Mouse (Mus musculus) embryonic stem cell, embryonic (primary cell): ENCODE results near the gene Cldn13.

ENCODE experiments used
- CTCF ChIA-PET, 4 experiments: fragments of 300-600 bp in 2 of 4; fragments of 350-600 bp in 2 of 4; sonication (Branson Sonifier 250); formaldehyde crosslinking; loops; one replicate each; lab custom pipeline; 2022; ENCODE audit warnings: inconsistent platforms in 2 of 4; lab: Charles Lee
- POLR2A ChIA-PET, 4 experiments: fragments of 300-600 bp in 2 of 4; fragments of 350-600 bp in 2 of 4; sonication (Branson Sonifier 250); formaldehyde crosslinking; loops; one replicate each; lab custom pipeline; 2022; ENCODE audit warnings: antibody characterized with exemption in 4 of 4, inconsistent platforms in 1 of 4; lab: Charles Lee

Gene Cldn13

DNA sequence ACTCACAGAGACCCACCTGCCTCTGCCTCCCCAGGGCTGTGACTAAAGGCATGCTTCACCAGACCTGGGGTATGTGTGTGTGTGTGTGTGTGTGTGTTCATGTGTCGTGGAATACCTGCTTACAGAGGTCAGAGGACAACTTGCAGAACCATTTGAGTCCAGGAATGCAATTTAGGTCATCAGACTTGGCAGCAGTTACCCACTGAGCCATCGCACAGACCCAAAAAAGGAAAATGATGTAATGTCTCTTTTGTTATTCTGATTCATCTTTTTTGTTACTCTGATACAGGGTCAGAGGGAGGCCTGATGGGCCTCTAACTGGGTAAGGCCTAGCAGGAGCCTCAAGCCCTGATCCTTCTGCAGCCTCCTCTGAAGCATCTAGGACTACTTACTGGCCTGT lies 27.4 kb upstream of the Cldn13 start:
- ChIA-PET CTCF (interaction anchor here in 2 of 4 experiments (0.6 to 1.6 kb wide), 2 partner anchors 23 to 956 kb away, joined by 4 to 10 read pairs; no protein-coding TSS in a partner anchor), POLR2A (interaction anchor here (0.9 to 25.0 kb wide), 20 partner anchors 9 to 360 kb away, joined by 3 to 1092 read pairs (median 13); partner anchors contain the start of genes Mettl27 (in 3 of the 4), Abhd11 (in 2 of the 4) and Cldn3 (in 2 of the 4))

DNA sequence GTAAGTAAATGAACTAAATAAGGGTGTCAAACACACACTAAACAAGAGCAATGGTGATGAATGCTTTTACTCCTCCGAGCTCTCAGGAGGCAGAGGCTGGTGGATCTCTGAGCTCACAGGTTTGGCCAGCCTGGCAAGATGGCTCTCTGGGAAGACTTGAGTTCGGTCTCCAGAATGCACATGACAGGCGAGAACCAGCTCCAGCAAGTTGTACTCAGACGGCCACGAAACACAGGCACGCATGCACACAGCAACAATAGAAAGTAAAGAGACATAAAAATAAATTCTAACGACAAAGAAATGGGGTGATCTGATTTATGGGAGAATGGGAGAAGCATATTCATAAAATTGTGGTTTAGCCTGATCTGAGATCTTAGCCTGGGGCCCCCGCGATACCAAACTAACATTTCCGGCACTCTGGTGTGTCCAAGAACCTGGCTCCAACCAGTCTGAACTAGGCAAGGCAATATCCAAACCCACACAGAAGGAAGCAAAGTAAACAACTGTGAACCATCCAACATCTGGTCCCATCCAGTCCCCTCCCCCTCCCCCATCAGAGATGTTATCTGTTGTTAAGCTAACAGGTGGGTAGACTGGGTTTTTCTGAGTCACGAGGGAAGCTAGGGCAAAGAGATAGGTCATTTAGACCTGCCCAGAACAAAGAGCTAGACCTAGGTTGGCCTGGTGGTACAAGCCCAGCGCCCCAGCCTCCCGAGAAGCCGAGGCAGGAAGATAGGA lies 26.3 kb upstream of the Cldn13 start:
- CTCF ChIA-PET, result interaction anchor here (0.6 to 2.0 kb wide), 15 partner anchors 8 to 1767 kb away, joined by 3 to 11 read pairs (median 4); partner anchors contain the start of genes Mettl27 (in 2 of the 4) and Abhd11 (in 1 of the 4)
- POLR2A ChIA-PET, result interaction anchor here (0.5 to 25.0 kb wide), 54 partner anchors 8 to 1016 kb away, joined by 3 to 1092 read pairs (median 6); partner anchors contain the start of genes Mettl27 (in 4 of the 4), Abhd11 (in 3 of the 4), Cldn3 (in 3 of the 4) and Cldn13 (in 1 of the 4)

DNA sequence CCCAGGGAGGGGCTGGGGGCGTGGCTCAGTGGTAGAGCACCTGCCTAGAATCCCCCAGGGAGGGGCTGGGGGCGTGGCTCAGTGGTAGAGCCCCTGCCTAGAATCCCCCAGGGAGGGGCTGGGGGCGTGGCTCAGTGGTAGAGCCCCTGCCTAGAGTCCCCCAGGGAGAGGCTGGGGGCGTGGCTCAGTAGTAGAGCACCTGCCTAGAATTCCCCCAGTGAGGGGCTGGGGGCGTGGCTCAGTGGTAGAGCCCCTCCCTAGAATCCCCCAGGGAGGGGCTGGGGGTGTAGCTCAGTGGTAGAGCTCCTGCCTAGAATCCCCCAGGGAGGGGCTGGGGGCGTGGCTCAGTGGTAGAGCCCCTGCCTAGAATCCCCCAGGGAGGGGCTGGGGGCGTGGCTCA lies 24.2 kb upstream of the Cldn13 start:
- ChIA-PET CTCF (interaction anchor here in 2 of 4 experiments (0.6 to 1.3 kb wide), 3 partner anchors 26 to 357 kb away, joined by 3 to 6 read pairs (median 5); no protein-coding TSS in a partner anchor), POLR2A (interaction anchor here (0.6 to 25.0 kb wide), 14 partner anchors 6 to 70 kb away, joined by 3 to 1092 read pairs (median 6); partner anchors contain the start of genes Cldn3 (in 2 of the 4), Abhd11 (in 1 of the 4) and Cldn4 (in 1 of the 4))

DNA sequence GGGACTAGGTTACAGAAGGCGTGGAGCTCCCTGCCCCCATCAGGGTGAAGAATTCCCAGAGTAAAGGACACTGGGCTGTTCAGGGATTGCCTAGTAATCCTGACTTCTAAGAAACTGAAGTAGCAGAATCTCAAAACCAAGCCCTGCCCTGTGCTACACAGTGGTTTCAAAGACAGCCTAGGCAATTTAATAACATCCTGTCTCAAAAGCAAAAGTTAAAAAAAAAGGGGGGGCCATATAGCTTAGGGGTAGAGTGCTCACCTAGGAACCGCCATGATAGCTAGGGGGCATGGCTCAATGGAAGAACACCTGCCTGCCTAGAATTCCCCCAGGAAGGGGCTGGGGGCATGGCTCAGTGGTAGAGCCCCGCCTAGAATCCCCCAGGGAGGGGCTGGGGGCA lies 23.7 kb upstream of the Cldn13 start:
- POLR2A ChIA-PET, result interaction anchor here (0.8 to 25.0 kb wide), 11 partner anchors 6 to 416 kb away, joined by 3 to 1092 read pairs (median 20); partner anchors contain the start of genes Abhd11 (in 1 of the 4), Cldn3 (in 1 of the 4) and Cldn4 (in 1 of the 4)
- CTCF ChIA-PET, result interaction anchor here in 3 of 4 experiments (0.6 to 2.9 kb wide), 4 partner anchors 26 to 357 kb away, joined by 3 to 9 read pairs (median 6); partner anchors contain the start of gene Tmem270 (in 1 of the 3)

DNA sequence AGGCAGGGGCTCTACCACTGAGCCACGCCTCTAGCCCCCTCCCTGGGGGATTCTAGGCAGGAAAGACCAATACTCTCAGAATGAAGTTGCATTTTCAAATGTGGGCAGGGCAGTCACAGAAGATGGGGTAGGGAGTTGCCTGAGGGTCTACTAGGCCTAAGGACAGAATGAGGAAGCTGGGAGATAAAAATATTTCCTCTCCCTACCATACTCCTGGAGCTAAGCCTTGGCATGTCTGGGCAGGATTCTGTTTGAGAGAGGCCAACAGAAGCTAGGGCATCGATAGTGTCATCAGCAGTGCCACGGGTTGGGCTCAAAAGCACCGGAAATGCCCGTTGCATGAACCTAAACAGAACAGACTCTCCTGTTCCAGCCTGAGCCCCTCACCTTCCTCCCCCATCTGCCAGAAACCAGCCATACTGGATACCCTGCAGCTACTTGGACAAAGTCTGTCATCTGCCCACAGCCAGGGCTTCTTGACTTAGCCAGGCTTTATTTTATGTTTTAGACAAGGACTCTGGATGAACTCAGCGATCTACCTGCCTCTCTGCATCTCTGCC lies 21.4 kb upstream of the Cldn13 start:
- POLR2A ChIA-PET, result interaction anchor here (0.5 to 25.0 kb wide), 22 partner anchors 8 to 474 kb away, joined by 3 to 1092 read pairs (median 10); partner anchors contain the start of genes Cldn4 (in 3 of the 4), Abhd11 (in 2 of the 4), Cldn3 (in 1 of the 4) and Stx1a (in 1 of the 4)
- CTCF ChIA-PET, result interaction anchor here in 3 of 4 experiments (0.7 to 8.2 kb wide), 8 partner anchors 10 to 98 kb away, joined by 3 to 161 read pairs (median 6); partner anchors contain the start of genes Cldn4 (in 1 of the 3) and Tmem270 (in 1 of the 3)

DNA sequence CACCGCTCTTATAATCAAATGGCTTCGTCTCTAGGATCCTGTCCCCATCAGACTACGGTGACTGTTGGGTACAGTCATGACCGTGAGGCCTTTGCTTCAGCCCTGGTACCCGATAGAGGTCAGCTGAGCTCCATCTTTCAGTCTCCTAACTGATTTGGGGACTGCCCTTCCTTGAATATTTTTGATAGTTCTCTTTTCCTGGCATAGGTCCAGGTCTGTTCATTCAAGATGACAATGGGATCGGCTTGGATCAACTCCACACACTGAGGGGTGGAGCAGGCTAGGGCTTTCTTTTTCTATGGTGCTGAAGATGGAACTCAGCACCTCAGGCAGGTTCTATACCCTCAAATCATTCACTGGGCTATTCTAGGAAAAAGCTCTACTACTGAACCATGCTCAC lies 20.7 kb upstream of the Cldn13 start:
- ChIA-PET POLR2A (interaction anchor here (0.5 to 25.0 kb wide), 21 partner anchors 8 to 473 kb away, joined by 3 to 1092 read pairs (median 11); partner anchors contain the start of genes Cldn4 (in 3 of the 4), Abhd11 (in 2 of the 4), Cldn3 (in 1 of the 4) and Stx1a (in 1 of the 4)), CTCF (interaction anchor here (0.7 to 8.2 kb wide), 8 partner anchors 11 to 99 kb away, joined by 3 to 161 read pairs (median 6); partner anchors contain the start of gene Cldn4 (in 1 of the 4))

DNA sequence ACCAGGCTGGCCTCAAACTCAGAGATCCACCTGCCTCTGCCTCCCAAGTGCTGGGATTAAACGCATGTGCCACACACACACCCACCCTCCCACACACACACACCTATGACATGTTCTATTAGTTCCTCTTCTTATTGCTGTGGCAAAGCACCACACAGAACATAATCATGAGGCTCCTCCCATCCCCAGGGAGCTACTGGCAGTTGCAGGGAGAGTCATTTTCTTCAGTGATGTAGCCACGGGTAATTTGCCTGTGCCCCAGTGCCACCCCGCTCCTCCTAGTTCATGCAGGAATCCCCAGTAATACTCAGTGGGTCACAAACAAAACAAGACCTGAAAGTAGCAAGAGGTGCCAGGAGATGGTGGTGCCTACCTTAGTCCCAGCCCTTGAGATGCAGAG lies 19.3 kb upstream of the Cldn13 start:
- ChIA-PET POLR2A (interaction anchor here in 3 of 4 experiments (1.4 to 25.0 kb wide), 16 partner anchors 7 to 75 kb away, joined by 3 to 1092 read pairs (median 33); partner anchors contain the start of genes Abhd11 (in 3 of the 3), Cldn4 (in 3 of the 3) and Cldn3 (in 1 of the 3)), CTCF (interaction anchor here (0.6 to 8.2 kb wide), 10 partner anchors 27 to 701 kb away, joined by 3 to 161 read pairs (median 34); partner anchors contain the start of gene Tmem270 (in 1 of the 4))

DNA sequence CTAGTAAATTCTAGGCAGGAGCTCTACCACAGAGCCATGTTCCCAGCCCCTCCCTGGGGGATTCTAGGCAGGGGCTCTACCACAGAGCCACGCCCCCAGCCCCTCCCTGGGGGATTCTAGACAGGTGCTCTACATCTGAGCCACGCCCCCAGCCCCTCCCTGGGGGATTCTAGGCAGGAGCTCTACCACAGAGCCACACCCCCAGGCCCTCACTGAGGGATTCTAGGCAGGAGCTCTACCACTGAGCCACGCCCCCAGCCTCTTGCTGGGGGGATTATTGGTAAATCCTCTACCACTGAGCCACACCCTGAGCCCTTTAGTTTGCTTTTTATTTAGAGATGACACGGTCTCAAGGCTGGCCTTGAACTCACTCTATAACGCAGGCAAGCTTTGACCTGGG lies 18.4 kb upstream of the Cldn13 start:
- CTCF ChIA-PET, result interaction anchor here (0.5 to 8.2 kb wide), 31 partner anchors 8 to 1905 kb away, joined by 3 to 161 read pairs (median 10); partner anchors contain the start of genes Abhd11 (in 2 of the 4), Cldn3 (in 1 of the 4), Cldn4 (in 1 of the 4) and Tmem270 (in 1 of the 4)
- POLR2A ChIA-PET, result interaction anchor here (0.5 to 25.0 kb wide), 38 partner anchors 8 to 1898 kb away, joined by 3 to 1092 read pairs (median 6); partner anchors contain the start of genes Abhd11 (in 3 of the 4), Cldn3 (in 3 of the 4), Cldn4 (in 3 of the 4) and Cldn13 (in 2 of the 4)

DNA sequence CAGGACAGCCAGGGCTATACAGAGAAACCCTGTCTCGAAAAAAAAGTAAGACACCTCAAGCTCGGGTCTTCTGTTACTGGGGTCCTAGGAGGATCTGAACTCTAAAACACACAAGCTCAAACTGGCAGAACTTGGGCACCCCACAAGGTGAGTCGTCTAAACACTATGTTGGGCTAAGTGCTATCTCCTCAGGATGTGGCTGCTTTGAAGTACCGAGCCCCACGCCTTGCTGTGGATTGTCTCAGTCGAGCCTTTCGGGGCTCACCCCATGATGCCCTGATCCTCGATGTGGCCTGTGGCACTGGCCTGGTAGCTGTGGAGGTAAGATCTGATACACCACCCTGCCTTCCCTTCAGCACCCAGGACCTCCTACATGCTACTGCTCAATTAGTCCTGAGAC lies 18.0 kb upstream of the Cldn13 start:
- ChIA-PET CTCF (interaction anchor here (0.5 to 8.2 kb wide), 49 partner anchors 8 to 1905 kb away, joined by 3 to 161 read pairs (median 5); partner anchors contain the start of genes Abhd11 (in 2 of the 4), Cldn3 (in 1 of the 4), Cldn4 (in 1 of the 4) and Tmem270 (in 1 of the 4)), POLR2A (interaction anchor here (0.6 to 25.0 kb wide), 56 partner anchors 8 to 749 kb away, joined by 3 to 1092 read pairs (median 5); partner anchors contain the start of genes Cldn4 (in 4 of the 4), Abhd11 (in 3 of the 4), Cldn3 (in 3 of the 4) and Cldn13 (in 2 of the 4))

DNA sequence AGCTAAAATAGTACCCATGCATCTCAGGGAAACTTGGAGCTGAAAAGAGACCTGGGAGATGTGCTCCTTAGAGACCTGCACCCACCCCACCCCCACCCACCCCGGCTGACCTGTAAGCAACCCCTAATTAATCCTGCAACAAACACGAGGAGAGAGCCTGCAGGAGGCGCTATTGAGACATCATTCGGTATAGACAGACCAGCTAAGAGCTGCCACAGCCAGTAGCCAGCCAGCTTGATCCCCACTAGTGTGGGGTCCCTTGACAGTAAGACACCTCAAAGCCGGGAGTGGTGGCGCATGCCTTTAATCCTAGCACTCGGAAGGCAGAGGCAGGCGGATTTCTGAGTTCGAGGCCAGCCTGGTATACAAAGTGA lies 17.6 kb upstream of the Cldn13 start:
- ChIA-PET CTCF (interaction anchor here (0.5 to 8.2 kb wide), 53 partner anchors 9 to 536 kb away, joined by 3 to 161 read pairs (median 5); partner anchors contain the start of genes Abhd11 (in 2 of the 4), Cldn3 (in 1 of the 4), Cldn4 (in 1 of the 4) and Tmem270 (in 1 of the 4)), POLR2A (interaction anchor here (0.6 to 25.0 kb wide), 52 partner anchors 9 to 749 kb away, joined by 3 to 1092 read pairs (median 5); partner anchors contain the start of genes Cldn4 (in 4 of the 4), Abhd11 (in 3 of the 4), Cldn3 (in 3 of the 4) and Cldn13 (in 2 of the 4))

DNA sequence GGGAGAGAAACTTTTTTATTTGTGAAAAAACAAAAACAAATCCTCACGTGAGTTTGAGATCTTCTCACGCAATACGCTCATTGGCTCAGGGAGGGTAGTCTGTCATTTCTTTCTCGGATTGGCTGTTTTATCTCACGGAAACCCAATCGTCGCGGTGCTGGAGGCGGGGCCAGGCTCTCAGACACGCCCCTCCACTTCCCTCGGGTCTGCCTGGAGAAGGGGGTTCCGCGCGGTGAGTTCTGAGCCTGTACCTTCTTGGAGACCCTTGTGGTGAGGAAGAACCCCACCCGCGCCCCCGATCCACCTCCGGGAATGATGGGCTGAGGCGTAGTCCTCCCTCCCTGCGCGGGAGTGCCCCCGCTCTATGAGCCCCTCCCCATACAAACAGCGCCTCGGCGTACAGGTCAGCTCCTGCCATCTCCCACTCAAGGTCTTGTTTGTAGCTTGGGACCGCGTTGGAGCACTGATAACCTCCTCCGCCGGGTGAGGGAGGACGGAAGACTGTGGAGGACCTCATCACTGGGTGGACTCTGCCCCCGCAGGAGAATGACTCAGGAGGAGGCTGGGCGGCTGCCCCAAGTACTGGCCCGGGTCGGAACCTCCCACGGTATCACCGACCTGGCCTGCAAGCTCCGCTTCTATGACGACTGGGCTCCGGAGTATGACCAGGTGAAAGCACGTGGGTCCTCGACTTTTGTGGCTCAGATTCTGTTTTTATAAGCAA lies 17.0 kb upstream of the Cldn13 start, which contains the start of gene Mettl27:
TSS of gene Mettl27 (plus strand) at position 190 of the 724 bp plus-strand sequence.
- POLR2A ChIA-PET, result interaction anchor here (0.7 to 25.0 kb wide), 51 partner anchors 8 to 249 kb away, joined by 3 to 1092 read pairs (median 5); partner anchors contain the start of genes Cldn4 (in 4 of the 4), Abhd11 (in 3 of the 4), Cldn3 (in 3 of the 4) and Cldn13 (in 2 of the 4)
- CTCF ChIA-PET, result interaction anchor here (0.5 to 8.2 kb wide), 51 partner anchors 9 to 616 kb away, joined by 3 to 161 read pairs (median 4); partner anchors contain the start of genes Abhd11 (in 2 of the 4), Cldn3 (in 1 of the 4), Cldn4 (in 1 of the 4) and Tmem270 (in 1 of the 4)

DNA sequence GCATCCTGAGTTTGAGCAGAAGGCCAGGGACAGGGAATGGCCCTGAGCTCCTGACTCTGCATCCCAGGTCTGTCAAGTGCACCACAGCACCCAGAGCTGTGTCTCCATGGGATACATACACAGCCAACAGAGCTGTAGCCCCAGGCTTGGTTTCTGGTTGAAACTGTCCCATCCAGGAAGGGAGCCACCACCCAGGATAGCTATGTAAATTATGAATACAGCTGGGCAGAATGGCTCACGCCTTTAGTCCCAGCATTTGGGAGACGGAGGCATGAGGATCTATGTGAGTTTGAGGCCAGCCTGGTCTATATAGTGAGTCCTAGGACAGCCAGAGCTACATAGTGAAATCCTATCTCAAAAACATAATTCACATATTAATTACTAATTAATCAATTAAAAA lies 14.7 kb upstream of the Cldn13 start:
- ChIA-PET POLR2A (interaction anchor here (0.6 to 25.0 kb wide), 18 partner anchors 7 to 148 kb away, joined by 3 to 1092 read pairs (median 5); partner anchors contain the start of genes Abhd11 (in 2 of the 4), Cldn4 (in 2 of the 4) and Vps37d (in 1 of the 4)), CTCF (interaction anchor here (1.0 to 4.5 kb wide), 5 partner anchors 23 to 36 kb away, joined by 3 to 29 read pairs (median 5); partner anchors contain the start of gene Tmem270 (in 1 of the 4))

DNA sequence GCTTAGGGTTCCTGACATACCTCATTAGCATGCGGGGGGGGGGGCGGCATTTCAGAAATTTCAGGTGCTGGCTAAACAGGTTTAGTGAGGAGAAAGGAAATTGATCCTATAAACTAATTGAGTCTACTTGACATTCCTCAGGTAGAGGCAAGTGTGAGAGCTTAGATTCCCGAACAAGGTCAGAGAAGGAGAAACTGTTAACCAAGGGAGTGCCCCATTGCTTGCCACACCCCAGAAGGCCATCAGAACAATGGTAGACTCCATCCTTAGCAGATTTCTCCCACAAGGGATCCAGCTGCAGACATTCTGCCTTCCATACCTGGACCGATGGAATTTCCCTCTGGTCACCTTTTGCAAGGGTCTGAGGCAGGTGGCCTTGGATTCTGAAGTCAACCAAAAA lies 11.4 kb upstream of the Cldn13 start:
- POLR2A ChIA-PET, result interaction anchor here (0.5 to 25.0 kb wide), 26 partner anchors 8 to 473 kb away, joined by 3 to 1092 read pairs (median 6); partner anchors contain the start of genes Cldn4 (in 4 of the 4), Abhd11 (in 2 of the 4) and Cldn3 (in 2 of the 4)
- CTCF ChIA-PET, result interaction anchor here (0.5 to 4.5 kb wide), 9 partner anchors 20 to 623 kb away, joined by 3 to 29 read pairs (median 4); no protein-coding TSS in a partner anchor

DNA sequence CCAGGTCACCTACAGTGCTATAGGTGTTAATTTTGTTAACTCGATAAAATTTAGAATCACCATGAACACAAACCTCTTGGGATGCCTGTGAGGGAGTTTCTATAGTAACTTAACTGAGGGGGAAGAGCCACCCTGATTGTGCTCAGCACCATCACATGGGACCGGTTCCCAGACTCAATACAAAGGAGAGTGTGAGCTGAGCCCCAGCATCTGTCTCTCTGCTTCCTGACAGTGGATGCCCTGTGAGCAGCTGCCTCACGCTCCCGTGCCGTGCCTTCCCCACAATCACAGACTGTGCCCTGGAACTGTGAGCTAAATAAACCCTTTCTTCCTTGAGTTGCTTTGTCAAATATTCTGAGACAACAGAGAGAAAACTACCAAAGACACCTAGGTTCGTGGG lies 7.8 kb upstream of the Cldn13 start:
- ChIA-PET POLR2A (interaction anchor here in 2 of 4 experiments (1.2 to 25.0 kb wide), 8 partner anchors 9 to 36 kb away, joined by 3 to 1092 read pairs (median 34); partner anchors contain the start of genes Cldn4 (in 2 of the 2) and Mettl27 (in 2 of the 2)), CTCF (interaction anchor here in 1 of 4 experiments (0.6 to 6.1 kb wide), 3 partner anchors 16 to 155 kb away, joined by 5 to 35 read pairs (median 22); partner anchors contain the start of genes Tmem270 and Vps37d)

DNA sequence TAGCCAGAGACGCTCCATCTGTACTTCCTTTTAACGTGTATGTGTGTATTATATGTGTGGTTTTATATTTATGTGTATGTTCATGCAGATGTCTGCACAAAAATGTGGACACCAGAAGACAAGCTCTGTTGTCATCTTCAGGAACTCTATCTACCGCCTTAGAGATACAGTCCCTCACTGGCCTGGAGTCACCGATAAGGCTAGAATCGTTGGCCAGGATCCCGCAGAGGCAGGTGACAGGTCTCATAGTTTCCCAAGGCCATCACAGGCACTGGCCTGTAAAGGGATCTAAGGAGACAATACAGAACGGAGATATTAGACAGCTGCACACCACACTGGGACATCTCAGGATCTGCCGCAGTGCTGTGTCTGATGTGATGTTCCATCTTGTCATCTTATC lies 5.8 kb upstream of the Cldn13 start:
- CTCF ChIA-PET, result interaction anchor here (0.7 to 6.1 kb wide), 6 partner anchors 10 to 45 kb away, joined by 3 to 37 read pairs (median 8); partner anchors contain the start of gene Tmem270 (in 1 of the 4)

More for the DNA sequence above, 5.8 kb upstream of the Cldn13 start:
- POLR2A ChIA-PET, result interaction anchor here in 3 of 4 experiments (0.6 to 8.8 kb wide), 16 partner anchors 10 to 88 kb away, joined by 3 to 56 read pairs (median 5); partner anchors contain the start of genes Abhd11 (in 2 of the 3), Cldn4 (in 2 of the 3) and Mettl27 (in 1 of the 3)
